Mouse (Mus musculus): ENCODE measurements around the gene Nkx6-1. TPM values are rescaled to one million over a fixed set of nuclear protein-coding genes. Genes with fewer than 3 reads are reported as not detected.

Nkx6-1 gene
- polyA plus RNA-seq, 1 experiment from 2014 or later, result not detected

DNA sequence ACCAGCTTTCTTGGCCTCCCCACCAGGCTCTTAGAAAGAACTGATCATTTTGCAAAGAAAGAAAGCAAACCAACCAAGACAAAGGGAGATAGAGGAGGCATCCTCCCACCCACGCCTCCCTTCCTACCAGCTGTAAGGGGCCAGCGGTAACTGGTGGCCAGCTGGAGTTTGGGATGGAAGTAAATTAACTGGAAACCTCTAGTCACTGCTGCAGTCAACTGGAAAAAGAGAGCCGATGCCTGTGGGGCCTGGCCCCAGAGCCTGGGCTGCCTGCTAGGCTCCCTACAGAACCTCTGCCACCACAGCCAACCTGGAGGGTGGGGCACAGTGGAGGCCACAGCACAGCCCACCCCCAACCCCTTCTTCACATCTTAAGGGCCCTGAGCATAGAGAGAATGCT is 8.7 kb downstream of the Nkx6-1 start:
- Histone ChIP-seq H3K4me2 (replicated peaks; ENCODE audit: low read depth) (no peak overlapping the region), H3K27me3 (replicated peaks; ENCODE audit: control insufficient read depth, insufficient read depth, low read length) (peaks cover 80% of the 10 kb centered on the region), H3K4me1 (replicated peaks; ENCODE audit: control insufficient read depth, insufficient read depth, low read length) (0 out of 2 replicates have a peak, but pooled peaks cover 2% of the 10 kb centered on the region), H3K9ac (ENCODE audit: low read depth, low read length) (no peak overlapping the region), H3K9me3 (ENCODE audit: control insufficient read depth) (no peaks in the 10 kb centered on the region), H3K27ac (ENCODE audit: low read depth, low read length) (no peak overlapping the region), H3K4me3 (ENCODE audit: low read depth, low read length) (no peak overlapping the region), H3K36me3 (ENCODE audit: control insufficient read depth, insufficient read depth) (no peaks in the 10 kb centered on the region)
- ATAC-seq, result no peak
- WGBS, result 14% methylated on average over 3 of the region's 3 CpGs
- TF ChIP-seq CTCF (IDR thresholded peaks at IDR 0.05; ENCODE audit: low read depth), result no peak

DNA sequence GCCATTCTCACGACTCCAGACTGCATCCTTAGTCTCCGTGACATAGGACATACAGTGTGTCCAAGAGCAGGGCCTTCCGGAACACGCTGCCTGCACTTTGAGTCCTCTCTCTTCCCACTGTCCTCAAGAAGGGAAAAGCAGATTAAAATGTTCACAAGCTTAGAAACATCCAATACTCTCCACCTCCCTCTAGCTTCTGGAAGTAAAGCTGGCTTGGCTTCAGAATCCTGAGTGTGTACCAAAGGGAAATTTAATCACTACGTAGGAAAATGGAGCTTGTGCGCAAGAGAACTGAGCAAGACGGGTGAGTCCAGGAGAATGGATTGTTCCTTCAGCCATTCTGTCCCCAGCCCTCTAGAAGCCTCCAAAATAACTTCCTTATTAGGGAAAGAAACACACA is 9.4 kb downstream of the Nkx6-1 start:
- Histone ChIP-seq H3K27me3 (replicated peaks; ENCODE audit: control insufficient read depth, insufficient read depth, low read length) (peaks cover 80% of the 10 kb centered on the region), H3K9ac (ENCODE audit: low read depth, low read length) (no peak overlapping the region), H3K9me3 (ENCODE audit: control insufficient read depth) (no peaks in the 10 kb centered on the region), H3K27ac (ENCODE audit: low read depth, low read length) (no peak overlapping the region), H3K4me1 (replicated peaks; ENCODE audit: control insufficient read depth, insufficient read depth, low read length) (0 out of 2 replicates have a peak, but pooled peaks cover 2% of the 10 kb centered on the region), H3K36me3 (ENCODE audit: control insufficient read depth, insufficient read depth) (no peaks in the 10 kb centered on the region), H3K4me2 (replicated peaks; ENCODE audit: low read depth) (no peak overlapping the region), H3K4me3 (ENCODE audit: low read depth, low read length) (no peak overlapping the region)
- WGBS, result 42% methylated on average over 7 of the region's 7 CpGs
- ATAC-seq, result no peak
- TF ChIP-seq CTCF (IDR thresholded peaks at IDR 0.05; ENCODE audit: low read depth), result no peak

DNA sequence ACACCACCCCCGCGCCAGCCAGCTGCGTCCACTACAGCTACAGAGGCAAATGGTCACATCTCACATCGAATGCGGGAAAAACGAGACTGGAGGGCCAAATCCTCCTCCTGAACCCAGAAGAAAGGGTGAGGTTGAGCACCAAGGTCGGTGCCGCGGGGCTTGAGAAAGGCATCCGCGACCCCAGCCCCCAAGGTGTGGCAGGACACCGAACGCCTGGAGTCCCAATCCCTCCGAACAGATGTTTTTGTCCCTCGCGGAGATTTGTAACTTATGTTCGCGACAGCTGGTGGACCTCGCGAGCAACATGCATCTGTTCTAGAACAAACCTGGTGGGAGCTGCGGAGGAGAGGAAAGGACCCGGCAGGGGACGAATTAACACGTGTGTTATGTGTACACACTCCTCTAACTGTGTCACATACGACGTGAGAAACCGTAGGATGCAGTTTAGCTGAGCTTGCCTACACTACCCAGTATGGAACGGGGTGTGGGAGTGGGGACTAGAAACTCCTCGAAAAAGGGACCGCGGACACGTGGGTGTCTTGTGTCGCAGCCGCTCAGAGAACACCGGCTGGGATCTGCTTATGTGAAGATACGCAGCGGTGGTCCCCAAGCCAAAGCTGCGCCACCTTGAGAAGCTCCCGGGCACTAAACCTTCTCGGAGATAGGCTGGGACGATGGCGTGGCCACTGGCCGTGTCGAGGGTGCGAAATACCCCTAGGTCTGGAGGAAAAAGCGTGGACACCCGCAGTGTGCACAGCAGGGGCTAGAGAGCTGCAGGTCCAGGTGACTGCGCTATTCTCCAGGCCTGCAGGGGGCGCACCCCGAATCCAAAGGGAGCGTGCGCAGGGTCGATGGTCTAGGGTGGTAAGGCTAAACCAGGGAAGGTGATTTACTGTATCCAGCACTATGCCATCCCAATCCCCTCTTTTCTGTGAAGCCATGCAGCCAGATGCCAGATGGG is 16.8 kb downstream of the Nkx6-1 start:
- H3K36me3 ChIP-seq (ENCODE audit: control insufficient read depth, insufficient read depth), result no peaks in the 10 kb centered on the region
- no peaks in the 10 kb centered on the region for H3K4me1 ChIP-seq (replicated peaks; ENCODE audit: control insufficient read depth, insufficient read depth, low read length)
- H3K9me3 ChIP-seq (ENCODE audit: control insufficient read depth), result no peaks in the 10 kb centered on the region
- no peak overlapping the region for H3K4me3 ChIP-seq (ENCODE audit: low read depth, low read length)
- peaks cover 72% of the 10 kb centered on the region for H3K27me3 ChIP-seq (replicated peaks; ENCODE audit: control insufficient read depth, insufficient read depth, low read length)
- peak; percentile 65 for TF ChIP-seq CTCF (IDR thresholded peaks at IDR 0.05; ENCODE audit: low read depth)
- no peak for ATAC-seq
- no peak overlapping the region for H3K4me2 ChIP-seq (replicated peaks; ENCODE audit: low read depth)
- H3K27ac ChIP-seq (ENCODE audit: low read depth, low read length), result no peak overlapping the region
- 5% methylated on average over 51 of the region's 53 CpGs for WGBS
- H3K9ac ChIP-seq (ENCODE audit: low read depth, low read length), result no peak overlapping the region

DNA sequence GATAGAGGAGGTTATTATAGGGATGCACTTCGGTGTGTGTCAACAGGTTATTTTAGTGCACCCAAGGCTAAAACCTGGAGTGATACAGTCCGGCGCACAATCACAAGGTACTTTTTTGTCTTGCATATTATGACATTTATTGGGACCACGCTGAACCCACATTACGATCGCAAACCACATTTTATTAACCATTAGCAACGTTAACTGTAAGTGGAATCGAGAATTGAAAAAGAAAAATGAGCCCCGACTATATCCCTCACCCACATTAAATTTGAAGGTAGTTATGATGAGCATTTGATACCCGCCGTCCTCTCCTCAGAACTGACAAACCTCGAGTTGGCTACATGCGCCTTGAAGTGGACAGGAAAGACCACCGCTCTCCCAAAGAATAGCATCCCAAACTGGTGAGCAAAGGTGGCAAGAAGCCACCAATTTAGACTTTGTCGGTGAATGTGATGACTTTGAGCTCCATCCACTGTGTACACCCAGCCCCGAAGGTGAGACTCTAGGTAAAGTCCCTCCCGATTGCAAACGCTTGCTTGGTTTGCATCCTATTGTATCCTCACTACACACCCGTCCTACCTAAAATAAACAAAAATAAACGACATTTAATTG is 17.7 kb downstream of the Nkx6-1 start:
- no peak overlapping the region for H3K4me3 ChIP-seq (ENCODE audit: low read depth, low read length)
- TF ChIP-seq CTCF (IDR thresholded peaks at IDR 0.05; ENCODE audit: low read depth), result no peak
- H3K9me3 ChIP-seq (ENCODE audit: control insufficient read depth), result no peaks in the 10 kb centered on the region
- H3K27ac ChIP-seq (ENCODE audit: low read depth, low read length), result no peak overlapping the region
- no peak overlapping the region for H3K4me2 ChIP-seq (replicated peaks; ENCODE audit: low read depth)
- peaks cover 70% of the 10 kb centered on the region for H3K27me3 ChIP-seq (replicated peaks; ENCODE audit: control insufficient read depth, insufficient read depth, low read length)
- no peak for ATAC-seq
- H3K4me1 ChIP-seq (replicated peaks; ENCODE audit: control insufficient read depth, insufficient read depth, low read length), result no peaks in the 10 kb centered on the region
- WGBS, result 36% methylated on average over 20 of the region's 20 CpGs
- no peaks in the 10 kb centered on the region for H3K36me3 ChIP-seq (ENCODE audit: control insufficient read depth, insufficient read depth)
- H3K9ac ChIP-seq (ENCODE audit: low read depth, low read length), result no peak overlapping the region

DNA sequence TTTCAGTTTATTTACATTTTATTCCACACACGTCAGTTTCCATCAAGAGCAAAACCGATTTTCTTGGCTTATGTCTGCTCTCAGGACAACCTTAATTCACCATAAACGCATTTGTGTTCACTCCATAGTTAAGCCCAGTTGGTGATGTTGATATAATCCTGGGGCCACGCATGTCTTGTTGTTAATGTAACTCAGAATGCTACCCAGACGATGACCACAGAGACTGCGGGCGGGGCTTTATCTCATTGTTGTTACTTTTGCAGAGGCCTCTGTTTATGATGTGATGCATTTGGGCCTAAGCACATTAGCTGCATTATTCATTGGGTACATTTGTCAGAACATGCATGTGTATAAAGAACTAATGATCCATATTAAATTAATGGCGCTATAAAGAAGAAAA is 19.7 kb downstream of the Nkx6-1 start:
- Histone ChIP-seq H3K4me3 (ENCODE audit: low read depth, low read length) (no peak overlapping the region), H3K4me1 (replicated peaks; ENCODE audit: control insufficient read depth, insufficient read depth, low read length) (no peaks in the 10 kb centered on the region), H3K9me3 (ENCODE audit: control insufficient read depth) (no peaks in the 10 kb centered on the region), H3K27ac (ENCODE audit: low read depth, low read length) (no peak overlapping the region), H3K9ac (ENCODE audit: low read depth, low read length) (no peak overlapping the region), H3K4me2 (replicated peaks; ENCODE audit: low read depth) (no peak overlapping the region), H3K36me3 (ENCODE audit: control insufficient read depth, insufficient read depth) (no peaks in the 10 kb centered on the region), H3K27me3 (replicated peaks; ENCODE audit: control insufficient read depth, insufficient read depth, low read length) (peaks cover 54% of the 10 kb centered on the region)
- no peak for TF ChIP-seq CTCF (IDR thresholded peaks at IDR 0.05; ENCODE audit: low read depth)
- 76% methylated on average over 8 of the region's 8 CpGs for WGBS
- no peak for ATAC-seq

DNA sequence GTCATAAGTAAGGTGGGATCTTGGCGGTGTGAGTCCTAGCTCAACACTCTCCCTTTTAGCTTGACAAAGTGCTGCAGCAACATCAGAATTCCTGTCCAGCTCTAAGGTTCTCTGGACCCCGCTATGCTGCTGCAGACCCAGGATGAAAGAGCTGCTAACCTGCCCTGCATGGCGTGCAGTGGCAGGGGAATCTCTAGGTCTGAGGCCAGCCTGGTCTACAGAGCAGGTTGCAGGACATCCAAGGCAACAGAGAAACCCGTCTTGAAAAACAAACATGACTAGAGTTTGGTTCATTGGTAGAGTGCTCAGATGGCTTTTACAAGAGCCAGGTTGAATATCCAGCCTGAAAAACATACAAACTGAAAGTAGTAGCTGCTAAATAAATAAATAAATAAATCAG is 26.7 kb downstream of the Nkx6-1 start:
- no peaks in the 10 kb centered on the region for H3K4me1 ChIP-seq (replicated peaks; ENCODE audit: control insufficient read depth, insufficient read depth, low read length)
- no peak overlapping the region for H3K4me3 ChIP-seq (ENCODE audit: low read depth, low read length)
- H3K4me2 ChIP-seq (replicated peaks; ENCODE audit: low read depth), result no peak overlapping the region
- no peak overlapping the region for H3K27ac ChIP-seq (ENCODE audit: low read depth, low read length)
- no peak for TF ChIP-seq CTCF (IDR thresholded peaks at IDR 0.05; ENCODE audit: low read depth)
- H3K9ac ChIP-seq (ENCODE audit: low read depth, low read length), result no peak overlapping the region
- no peak for ATAC-seq
- WGBS, result 81% methylated on average over 4 of the region's 4 CpGs
- no peaks in the 10 kb centered on the region; the same call in 1 of the 2 replicates for H3K27me3 ChIP-seq (replicated peaks; ENCODE audit: control insufficient read depth, insufficient read depth, low read length)
- no peaks in the 10 kb centered on the region for H3K9me3 ChIP-seq (ENCODE audit: control insufficient read depth)
- H3K36me3 ChIP-seq (ENCODE audit: control insufficient read depth, insufficient read depth), result no peaks in the 10 kb centered on the region

Other genes starting within 250 kb of the Nkx6-1 start
- 31.9 and 32.2 TPM in 2 replicates for gene Cds1, start 100.1 kb upstream of the Nkx6-1 start, polyA plus RNA-seq (2015; fragmentation: Nextera tagmentation; extraction: Ambion mirVana)